Mouse (Mus musculus): ENCODE measurements around the gene Dock9.

- TF ChIP-seq POLR2A (IDR thresholded peaks at IDR 0.05; ENCODE audit: insufficient read length, low read depth), result no peak
- no peak for TF ChIP-seq USF1 (IDR thresholded peaks at IDR 0.05; ENCODE audit: low read depth)
- TF ChIP-seq TCF12 (IDR thresholded peaks at IDR 0.05; ENCODE audit: insufficient read depth, poor library complexity, severe bottlenecking), result no peak
- no peak for TF ChIP-seq MYOD1 (IDR thresholded peaks at IDR 0.05; ENCODE audit: control insufficient read depth in 1 of 3, insufficient read length in 2 of 3, low read depth in 2 of 3)
- no peak for TF ChIP-seq TCF3 (IDR thresholded peaks at IDR 0.05; ENCODE audit: insufficient read length, low read depth)
Observed at GRCm38 (mm10) chr14:121508929-121509328, 288.7 kb downstream of the Dock9 start.

All from myocyte (in vitro differentiated cells).